Mouse (Mus musculus): ENCODE results near the gene Rhox2g. TPM values are rescaled to one million over a fixed set of nuclear protein-coding genes. Genes with fewer than 3 reads are reported as not detected.
"Not testable (repeated sequence)": the region's sequence is repeated elsewhere in the genome, so short reads cannot be mapped to it uniquely, and the experiment has no call there.

Rhox2g gene
- total RNA-seq (2021), result not detected
- long read RNA-seq, experiment 1, result 0 reads
- long read RNA-seq, experiment 2, result 0 reads

DNA sequence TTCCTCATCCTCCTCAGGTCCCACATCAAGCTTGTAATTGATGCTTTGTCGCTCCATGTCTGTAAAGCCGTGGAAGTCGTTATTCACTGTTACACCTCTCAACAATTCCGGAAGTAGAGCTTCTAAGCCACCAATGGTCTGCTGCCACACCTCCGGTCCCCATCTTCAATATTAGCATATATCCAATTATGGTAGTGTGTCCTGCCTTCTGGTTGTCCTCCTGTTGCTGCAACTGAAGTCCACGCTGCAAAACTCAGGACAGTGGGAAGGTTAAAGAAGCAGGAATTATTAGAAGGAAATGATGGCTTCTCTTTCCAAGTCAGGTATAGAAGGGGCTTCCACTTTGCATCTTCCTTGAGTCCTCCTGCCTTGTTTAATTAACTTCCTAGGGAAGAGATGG lies at the start of gene Rhox2g:
Gene Rhox2g (minus strand): TSS at position 101 of the 400 bp plus-strand sequence.
- not testable (repeated sequence) for DNase-seq

DNA sequence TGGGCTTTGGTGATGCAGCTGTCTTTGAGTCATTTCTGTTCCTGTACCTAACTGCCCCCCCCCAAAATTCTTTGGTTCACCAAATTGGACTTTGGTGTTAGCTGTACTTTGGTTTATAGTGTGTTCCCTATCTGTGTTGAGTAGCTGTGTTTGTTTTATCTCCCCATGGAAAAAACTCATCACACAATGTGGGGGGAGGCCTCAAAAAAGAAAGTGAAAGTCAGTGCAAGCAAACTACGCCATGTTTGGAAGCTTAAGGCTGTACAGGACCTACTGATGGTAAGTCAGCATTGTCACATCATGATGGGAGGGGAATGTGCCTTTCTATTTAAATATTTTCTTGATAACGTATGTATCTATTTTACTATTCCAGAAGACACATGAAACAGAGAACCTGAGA lies 49.0 kb upstream of the Rhox2g start:
- no peak for DNase-seq

DNA sequence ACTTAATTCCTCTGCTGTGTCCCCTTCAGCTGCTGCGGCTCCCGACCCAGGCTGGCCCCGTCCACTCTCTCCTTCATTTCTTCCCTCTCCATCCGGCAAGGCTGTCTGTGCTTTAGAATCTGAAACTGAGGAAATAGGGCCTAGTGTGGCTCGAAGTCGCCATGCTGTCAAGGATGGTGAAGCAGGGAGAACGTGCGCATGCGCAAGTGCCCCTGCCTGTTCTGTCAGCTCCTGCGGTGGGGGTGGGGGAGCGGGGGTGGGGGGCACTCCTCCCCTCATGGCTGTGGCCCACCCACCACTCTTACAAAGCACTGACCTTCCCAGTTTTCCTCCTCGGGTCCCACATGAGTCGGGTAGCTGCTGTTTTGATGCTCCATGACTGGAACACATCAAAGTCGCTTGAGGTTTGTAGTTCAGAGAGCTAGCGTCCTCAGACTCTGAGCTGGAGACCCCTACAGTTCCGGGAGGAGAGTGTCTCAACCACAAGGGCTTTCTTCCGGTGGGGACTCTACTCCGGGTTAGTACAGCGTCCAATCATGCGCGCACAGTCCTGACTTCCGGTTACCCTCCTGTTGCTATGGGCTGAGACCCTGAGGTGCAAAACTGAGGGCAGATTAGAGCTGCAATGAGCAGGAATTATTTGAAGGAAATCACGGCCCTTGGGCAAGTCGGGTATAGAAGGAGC lies 39.9 kb upstream of the Rhox2g start:
- DNase-seq, result no peak

DNA sequence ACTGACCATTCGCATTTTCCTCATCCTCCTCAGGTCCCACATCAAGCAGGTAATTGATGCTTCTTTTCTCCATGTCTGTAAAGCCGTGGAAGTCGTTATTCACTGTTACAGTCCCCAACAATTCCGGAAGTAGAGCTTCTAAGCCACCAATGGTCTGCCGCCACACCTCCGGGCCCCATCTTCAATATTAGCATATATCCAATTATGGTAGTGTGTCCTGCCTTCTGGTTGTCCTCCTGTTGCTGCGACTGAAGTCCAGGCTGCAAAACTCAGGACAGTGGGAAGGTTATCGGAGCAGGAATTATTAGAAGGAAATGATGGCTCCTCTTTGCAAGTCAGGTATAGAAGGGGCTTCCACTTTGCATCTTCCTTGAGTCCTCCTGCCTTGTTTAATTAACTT lies 29.9 kb upstream of the Rhox2g start, which contains the start of gene Rhox2h:
Gene Rhox2h (minus strand): TSS at position 101 of the 400 bp plus-strand sequence.
- not testable (repeated sequence) for DNase-seq

DNA sequence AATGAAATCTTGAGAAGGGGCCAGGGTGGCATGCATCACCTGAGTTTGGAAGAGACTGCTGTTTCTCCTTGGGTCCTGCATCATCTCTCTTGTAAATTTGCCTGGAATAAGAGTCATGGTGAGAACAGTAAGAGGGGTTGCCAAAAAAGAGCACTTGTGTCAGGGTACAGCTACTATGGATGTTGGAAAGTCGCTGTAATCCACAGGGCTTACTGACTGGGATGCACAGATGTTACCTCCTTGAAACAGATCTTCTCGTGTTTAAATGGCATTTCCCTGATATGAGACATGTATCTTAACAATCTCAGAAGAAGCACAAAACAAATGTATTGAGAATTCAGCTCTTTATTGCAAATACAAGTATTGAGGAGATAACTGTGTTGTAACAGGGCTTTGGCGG lies 25.4 kb upstream of the Rhox2g start, which contains the start of gene Rhox3h:
Gene Rhox3h (minus strand): TSS at position 101 of the 400 bp plus-strand sequence.
- DNase-seq, result not testable (repeated sequence)

DNA sequence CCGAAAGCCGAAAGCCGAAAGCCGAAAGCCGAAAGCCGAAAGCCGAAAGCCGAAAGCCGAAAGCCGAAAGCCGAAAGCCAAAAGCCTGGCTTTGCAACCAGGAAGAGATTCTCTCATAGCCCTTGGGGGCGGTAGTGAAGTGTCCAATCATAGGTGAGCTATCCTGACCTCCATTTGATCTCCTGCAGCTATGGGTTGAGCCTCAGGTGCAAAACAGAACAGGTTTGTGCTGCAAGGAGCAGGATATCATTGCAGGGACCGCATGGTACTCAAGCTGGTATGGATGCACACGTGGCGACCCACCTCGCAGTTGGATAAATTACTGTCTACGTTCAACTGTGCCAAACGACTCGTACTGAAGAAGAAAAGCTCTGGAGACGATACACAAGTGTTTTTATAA lies 8.0 kb upstream of the Rhox2g start, which contains the start of gene Rhox4g:
Gene Rhox4g (minus strand): TSS at position 101 of the 400 bp plus-strand sequence.
- DNase-seq, result not testable (repeated sequence)

DNA sequence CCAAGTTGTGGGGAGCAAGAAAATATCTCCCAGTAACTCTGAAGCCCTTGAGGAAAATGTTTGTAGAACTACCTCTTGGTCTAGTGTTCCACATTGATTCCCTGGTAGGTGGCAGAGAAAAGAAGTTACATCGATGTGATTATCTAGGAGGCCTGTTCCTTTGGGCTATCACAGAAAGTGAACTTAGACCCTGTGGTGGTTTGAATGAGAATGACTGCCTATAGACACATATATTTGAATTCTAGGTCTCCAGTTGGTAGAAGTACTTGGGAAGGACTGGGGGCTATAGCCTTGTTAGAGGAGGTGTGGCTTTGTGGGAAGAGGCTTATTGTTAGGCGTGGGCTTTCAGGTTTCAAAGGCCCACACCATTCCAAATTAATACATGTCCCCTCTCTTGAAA lies 14.8 kb downstream of the Rhox2g start, which contains the start of gene Rhox3g:
Gene Rhox3g (minus strand): TSS at position 101 of the 400 bp plus-strand sequence.
- not testable (repeated sequence) for DNase-seq

DNA sequence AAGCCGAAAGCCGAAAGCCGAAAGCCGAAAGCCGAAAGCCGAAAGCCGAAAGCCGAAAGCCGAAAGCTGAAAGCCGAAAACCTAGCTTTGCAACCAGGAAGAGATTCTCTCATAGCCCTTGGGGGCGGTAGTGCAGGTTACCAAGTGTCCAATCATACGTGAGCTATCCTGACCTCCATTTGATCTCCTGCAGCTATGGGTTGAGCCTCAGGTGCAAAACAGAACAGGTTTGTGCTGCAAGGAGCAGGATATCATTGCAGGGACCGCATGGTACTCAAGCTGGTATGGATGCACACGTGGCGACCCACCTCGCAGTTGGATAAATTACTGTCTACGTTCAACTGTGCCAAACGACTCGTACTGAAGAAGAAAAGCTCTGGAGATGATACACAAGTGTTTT lies 35.7 kb downstream of the Rhox2g start, which contains the start of gene Rhox4f:
Gene Rhox4f (minus strand): TSS at position 101 of the 400 bp plus-strand sequence.
- DNase-seq, result not testable (repeated sequence)

Other genes with a start within 250 kb of the Rhox2g start
- not detected for gene Rhox2b, start 231.4 kb downstream of the Rhox2g start, total RNA-seq (2021)
- not detected for gene Rhox4b, start 211.0 kb downstream of the Rhox2g start, total RNA-seq (2021)
- gene Rhox2c, start 189.8 kb downstream of the Rhox2g start, total RNA-seq (2021), result not detected
- gene Rhox3c, start 184.9 kb downstream of the Rhox2g start, total RNA-seq (2021), result not detected
- not detected for gene Rhox4c, start 163.1 kb downstream of the Rhox2g start, total RNA-seq (2021)
- not detected for gene Rhox2d, start 150.0 kb downstream of the Rhox2g start, total RNA-seq (2021)
- gene Rhox4d, start 129.1 kb downstream of the Rhox2g start, total RNA-seq (2021), result not detected
- gene Rhox2e, start 113.0 kb downstream of the Rhox2g start, total RNA-seq (2021), result not detected
- not detected for gene Rhox3e, start 101.5 kb downstream of the Rhox2g start, total RNA-seq (2021)
- not detected for gene Rhox4e, start 86.1 kb downstream of the Rhox2g start, total RNA-seq (2021)
- gene Rhox2f, start 72.1 kb downstream of the Rhox2g start, total RNA-seq (2021), result not detected
- not detected for gene Rhox3f, start 62.5 kb downstream of the Rhox2g start, total RNA-seq (2021)
- gene Rhox4f, start 35.8 kb downstream of the Rhox2g start, total RNA-seq (2021), result not detected
- not detected for gene Rhox3g, start 14.9 kb downstream of the Rhox2g start, total RNA-seq (2021)
- not detected for gene Rhox4g, start 7.9 kb upstream of the Rhox2g start, total RNA-seq (2021)
- not detected for gene Rhox3h, start 25.3 kb upstream of the Rhox2g start, total RNA-seq (2021)
- not detected for gene Rhox2h, start 29.8 kb upstream of the Rhox2g start, total RNA-seq (2021)
- not detected for gene Rhox5, start 161.4 kb upstream of the Rhox2g start, total RNA-seq (2021)
- gene Rhox6, start 183.4 kb upstream of the Rhox2g start, total RNA-seq (2021), result not detected
- gene Rhox7a, start 188.2 kb upstream of the Rhox2g start, total RNA-seq (2021), result not detected
- gene Rhox8, start 235.5 kb upstream of the Rhox2g start, total RNA-seq (2021), result not detected

Measured in adrenal gland, postnatal 10 days (tissue).